Mouse (Mus musculus) midbrain, embryonic 11.5 days (tissue): Measurements from ENCODE around the gene Arfip2. TPM values are rescaled to one million over a fixed set of nuclear protein-coding genes. Genes with fewer than 3 reads are reported as not detected.

Source experiments
- ATAC-seq: fragments of 200-750 bp; cut with Nextera tagmentation; 2 replicates; pipeline ENCODE4 v1.8.0; 2017; ENCODE audit warnings: moderate TSS enrichment, moderate library complexity; ENCODE audit not compliant: low FRiP score
- DNase-seq: peaks from one replicate; pipeline ENCODE4 v3.0.0; 2015; ENCODE audit warnings: low spot score; ENCODE audit errors: missing footprints
- H3K27ac ChIP-seq: fragments of 300-500 bp; sonication (generic); 2 replicates; pipeline ENCODE4 v1.5.1; 2014; ENCODE audit warnings: low read depth, low read length
- H3K27me3 ChIP-seq: fragments of 300-500 bp; sonication (generic); 2 replicates; pipeline ENCODE4 v1.6.1; 2014; ENCODE audit warnings: mild to moderate bottlenecking, low read length, moderate library complexity, mixed read lengths; ENCODE audit not compliant: control insufficient read depth, insufficient read depth
- H3K36me3 ChIP-seq: fragments of 300-500 bp; sonication (generic); 2 replicates; pipeline ENCODE4 v1.6.1; 2014; ENCODE audit warnings: mild to moderate bottlenecking, low read length, moderate library complexity, mixed read lengths; ENCODE audit not compliant: control insufficient read depth, insufficient read depth
- H3K4me1 ChIP-seq: fragments of 300-500 bp; sonication (generic); 2 replicates; pipeline ENCODE4 v1.6.1; 2014; ENCODE audit warnings: low read length; ENCODE audit not compliant: control insufficient read depth, insufficient read depth
- H3K4me2 ChIP-seq: fragments of 300-500 bp; sonication (generic); 2 replicates; pipeline ENCODE4 v1.6.1; 2014; ENCODE audit warnings: mild to moderate bottlenecking, moderate library complexity
- H3K4me3 ChIP-seq: fragments of 300-500 bp; sonication (generic); 2 replicates; pipeline ENCODE4 v1.5.1; 2014; ENCODE audit warnings: low read depth, low read length
- H3K9ac ChIP-seq: fragments of 300-500 bp; sonication (generic); 2 replicates; pipeline ENCODE4 v1.6.1; 2014; ENCODE audit warnings: low read length
- H3K9me3 ChIP-seq: fragments of 300-500 bp; sonication (generic); 2 replicates; pipeline ENCODE4 v1.6.1; 2016; ENCODE audit warnings: low read length; ENCODE audit not compliant: control insufficient read depth
- WGBS: fragments of 180-500 bp; shearing (Covaris S2); extraction: QIAGEN DNeasy Blood & Tissue Kit; methylation state at CpG from one replicate; pipeline ENCODE4 v1.1.7; 2014; 5-methylcytosine and 5-hydroxymethylcytosine counted together
- polyA plus RNA-seq: library from polyadenylated mRNA; unstranded; fragments of >200 nt; fragmentation: Nextera tagmentation; extraction: Ambion mirVana; gene quantifications from 2 replicates; pipeline ENCODE4 v1.2.1, GENCODE M21; 2014

The Arfip2 gene
- polyA plus RNA-seq, 1 experiment from 2014 or later = 72.9 TPM

GRCm38 (mm10) chr7:105621053-105621452 is 19.2 kb downstream of the Arfip2 start:
- DNase-seq (no peak), ATAC-seq (no peak)
- no peak overlapping the region for H3K4me3 ChIP-seq
- H3K4me1 ChIP-seq = no peaks in the 10 kb centered on the region
- H3K36me3 ChIP-seq = peaks cover 23% of the 10 kb centered on the region
- H3K27ac ChIP-seq = no peak overlapping the region
- H3K27me3 ChIP-seq = no peaks in the 10 kb centered on the region
- 87% methylated on average over 4 of the region's 4 CpGs for WGBS
- H3K9ac ChIP-seq = no peak overlapping the region
- no peaks in the 10 kb centered on the region for H3K9me3 ChIP-seq
- H3K4me2 ChIP-seq = no peak overlapping the region

DNA sequence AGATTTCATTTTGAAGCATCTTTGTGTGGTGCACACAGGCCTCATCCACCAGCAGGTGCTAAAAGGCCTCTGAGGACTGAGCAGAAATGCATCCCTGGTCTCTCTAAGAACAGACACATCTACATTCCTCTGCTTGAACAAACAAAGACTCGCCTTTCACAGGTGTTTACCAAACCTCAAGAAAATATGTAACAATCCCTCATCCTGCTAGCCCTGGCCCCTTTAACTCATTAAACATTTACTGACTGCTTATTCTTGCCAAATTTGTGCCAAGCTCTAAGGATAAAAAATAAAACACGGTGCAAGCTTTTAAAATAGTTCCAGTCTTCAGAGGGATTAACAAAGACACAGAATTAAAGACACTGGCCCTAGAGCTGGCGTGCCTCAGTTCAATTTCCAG is 20.5 kb downstream of the Arfip2 start:
- Histone ChIP-seq H3K4me2 (no peak overlapping the region), H3K9me3 (no peaks in the 10 kb centered on the region), H3K27me3 (no peaks in the 10 kb centered on the region), H3K9ac (no peak overlapping the region), H3K27ac (no peak overlapping the region), H3K4me1 (no peaks in the 10 kb centered on the region), H3K36me3 (peaks cover 23% of the 10 kb centered on the region), H3K4me3 (no peak overlapping the region)
- DNase-seq (no peak), ATAC-seq (no peak)
- WGBS = 71% methylated on average over 3 of the region's 3 CpGs

- no peak overlapping the region for H3K4me3 ChIP-seq
- H3K27me3 ChIP-seq = no peaks in the 10 kb centered on the region
- H3K4me2 ChIP-seq = no peak overlapping the region
- peaks cover 16% of the 10 kb centered on the region for H3K36me3 ChIP-seq
- no peak overlapping the region for H3K27ac ChIP-seq
- ATAC-seq (peak; percentile 18; the same call in 1 of the 2 replicates), DNase-seq (no peak)
- H3K9me3 ChIP-seq = no peaks in the 10 kb centered on the region
- no peaks in the 10 kb centered on the region for H3K4me1 ChIP-seq
- no peak overlapping the region for H3K9ac ChIP-seq
- 96% methylated on average over 22 of the region's 22 CpGs for WGBS
These were observed 22.4 kb downstream of the Arfip2 start for GRCm38 (mm10) chr7:105617810-105618209.

DNA sequence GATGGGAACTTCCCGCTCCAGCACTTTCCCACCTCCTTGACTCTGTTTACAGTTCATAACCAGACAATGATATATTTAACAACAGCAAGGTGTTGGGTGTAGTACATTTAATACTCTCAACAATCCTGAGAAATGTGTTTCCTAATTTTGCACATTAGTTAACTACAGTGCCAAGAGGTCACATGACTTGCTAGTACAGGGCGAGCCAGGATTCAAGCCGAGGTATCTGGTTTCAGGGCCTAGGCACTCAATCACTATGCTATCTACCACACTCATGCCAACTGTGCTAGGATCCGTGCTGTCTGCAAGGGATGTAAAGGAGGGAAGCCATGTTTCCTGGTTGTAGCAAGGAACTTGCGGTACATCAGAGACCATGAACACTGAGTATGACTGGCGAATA is 23.7 kb downstream of the Arfip2 start:
- 93% methylated on average over 6 of the region's 6 CpGs for WGBS
- Histone ChIP-seq H3K9me3 (no peaks in the 10 kb centered on the region), H3K4me2 (no peak overlapping the region), H3K4me1 (no peaks in the 10 kb centered on the region), H3K27ac (no peak overlapping the region), H3K9ac (no peak overlapping the region), H3K27me3 (no peaks in the 10 kb centered on the region), H3K36me3 (peaks cover 19% of the 10 kb centered on the region), H3K4me3 (no peak overlapping the region)
- DNase-seq = no peak
- ATAC-seq = no peak

DNA sequence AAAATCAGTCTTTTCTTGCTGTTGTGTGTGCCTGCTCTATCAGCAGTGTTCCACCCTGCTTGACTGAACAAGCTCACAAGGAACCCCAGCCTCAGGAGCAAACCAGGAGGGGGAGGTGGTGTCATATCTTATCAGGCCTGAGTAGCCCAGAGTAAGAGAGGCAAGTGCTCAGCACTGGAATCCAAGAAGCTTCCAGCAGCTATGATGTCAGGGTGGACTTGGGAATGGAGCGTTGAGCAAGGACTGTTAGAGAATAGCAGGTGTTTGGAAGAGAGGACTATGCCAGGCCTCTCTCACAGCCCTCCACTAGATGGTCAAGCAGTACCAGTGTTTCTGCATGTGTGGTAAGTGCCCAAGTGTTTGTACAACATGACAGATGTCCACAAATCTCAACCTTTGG is 24.5 kb downstream of the Arfip2 start:
- no peaks in the 10 kb centered on the region for H3K4me1 ChIP-seq
- H3K4me3 ChIP-seq = no peak overlapping the region
- no peaks in the 10 kb centered on the region for H3K27me3 ChIP-seq
- no peak for DNase-seq
- 78% methylated on average over 1 of the region's 1 CpGs for WGBS
- peaks cover 21% of the 10 kb centered on the region for H3K36me3 ChIP-seq
- H3K27ac ChIP-seq = no peak overlapping the region
- no peak for ATAC-seq
- H3K9me3 ChIP-seq = no peaks in the 10 kb centered on the region
- H3K9ac ChIP-seq = no peak overlapping the region
- no peak overlapping the region for H3K4me2 ChIP-seq

DNA sequence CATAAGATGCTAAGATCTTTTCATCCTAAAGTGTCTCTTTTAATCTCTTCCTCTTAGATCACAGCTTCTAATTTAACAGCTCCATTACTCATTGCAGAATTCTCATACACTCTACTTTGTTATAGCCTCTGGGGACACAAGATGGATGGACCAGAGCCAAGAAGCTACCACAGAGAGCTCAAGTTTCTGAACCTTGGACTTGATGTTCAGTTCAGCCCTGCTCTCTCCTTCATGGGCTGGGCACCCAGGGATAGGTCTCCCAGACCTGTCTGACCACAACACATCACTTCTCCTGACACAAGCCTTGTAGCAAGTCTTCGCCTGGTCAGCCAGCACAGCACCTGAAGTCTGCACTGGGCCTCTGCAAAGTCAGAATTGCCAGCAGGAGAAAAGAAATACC is 25.8 kb downstream of the Arfip2 start:
- Histone ChIP-seq H3K4me1 (no peaks in the 10 kb centered on the region), H3K4me3 (no peak overlapping the region), H3K27me3 (no peaks in the 10 kb centered on the region), H3K27ac (no peak overlapping the region), H3K4me2 (no peak overlapping the region), H3K36me3 (peaks cover 19% of the 10 kb centered on the region), H3K9me3 (no peaks in the 10 kb centered on the region), H3K9ac (no peak overlapping the region)
- 87% methylated on average over 1 of the region's 1 CpGs for WGBS
- ATAC-seq (no peak), DNase-seq (no peak)

- Histone ChIP-seq H3K27me3 (no peaks in the 10 kb centered on the region), H3K4me1 (no peaks in the 10 kb centered on the region), H3K36me3 (peaks cover 8% of the 10 kb centered on the region), H3K4me2 (no peak overlapping the region), H3K4me3 (no peak overlapping the region), H3K9ac (no peak overlapping the region), H3K27ac (no peak overlapping the region), H3K9me3 (no peaks in the 10 kb centered on the region)
- ATAC-seq (no peak), DNase-seq (no peak)
- WGBS = 100% methylated on average over 1 of the region's 1 CpGs
These were observed 28.4 kb downstream of the Arfip2 start for GRCm38 (mm10) chr7:105611767-105612166.

GRCm38 (mm10) chr7:105608467-105608866 is 31.7 kb downstream of the Arfip2 start:
- 89% methylated on average over 3 of the region's 3 CpGs for WGBS
- DNase-seq = no peak
- no peak for ATAC-seq

GRCm38 (mm10) chr7:105602860-105603623 is 37.2 kb downstream of the Arfip2 start:
- 34% methylated on average over 9 of the region's 9 CpGs for WGBS
- ATAC-seq = peak; percentile 83
- H3K4me2 ChIP-seq = no peak overlapping the region

More at GRCm38 (mm10) chr7:105608467-105608866, 31.7 kb downstream of the Arfip2 start:
- Histone ChIP-seq H3K9me3 (no peaks in the 10 kb centered on the region), H3K9ac (no peak overlapping the region), H3K4me2 (no peak overlapping the region), H3K36me3 (peaks cover 7% of the 10 kb centered on the region), H3K4me3 (no peak overlapping the region), H3K27me3 (no peaks in the 10 kb centered on the region), H3K4me1 (no peaks in the 10 kb centered on the region), H3K27ac (no peak overlapping the region)

More at GRCm38 (mm10) chr7:105602860-105603623, 37.2 kb downstream of the Arfip2 start:
- Histone ChIP-seq H3K4me1 (no peaks in the 10 kb centered on the region), H3K4me3 (no peak overlapping the region), H3K27ac (no peak overlapping the region), H3K36me3 (no peaks in the 10 kb centered on the region), H3K9ac (no peak overlapping the region), H3K9me3 (no peaks in the 10 kb centered on the region), H3K27me3 (no peaks in the 10 kb centered on the region)
- DNase-seq = peak; percentile 88
